Mouse (Mus musculus): ENCODE results near the gene Cdh23.

Gene Cdh23

DNA sequence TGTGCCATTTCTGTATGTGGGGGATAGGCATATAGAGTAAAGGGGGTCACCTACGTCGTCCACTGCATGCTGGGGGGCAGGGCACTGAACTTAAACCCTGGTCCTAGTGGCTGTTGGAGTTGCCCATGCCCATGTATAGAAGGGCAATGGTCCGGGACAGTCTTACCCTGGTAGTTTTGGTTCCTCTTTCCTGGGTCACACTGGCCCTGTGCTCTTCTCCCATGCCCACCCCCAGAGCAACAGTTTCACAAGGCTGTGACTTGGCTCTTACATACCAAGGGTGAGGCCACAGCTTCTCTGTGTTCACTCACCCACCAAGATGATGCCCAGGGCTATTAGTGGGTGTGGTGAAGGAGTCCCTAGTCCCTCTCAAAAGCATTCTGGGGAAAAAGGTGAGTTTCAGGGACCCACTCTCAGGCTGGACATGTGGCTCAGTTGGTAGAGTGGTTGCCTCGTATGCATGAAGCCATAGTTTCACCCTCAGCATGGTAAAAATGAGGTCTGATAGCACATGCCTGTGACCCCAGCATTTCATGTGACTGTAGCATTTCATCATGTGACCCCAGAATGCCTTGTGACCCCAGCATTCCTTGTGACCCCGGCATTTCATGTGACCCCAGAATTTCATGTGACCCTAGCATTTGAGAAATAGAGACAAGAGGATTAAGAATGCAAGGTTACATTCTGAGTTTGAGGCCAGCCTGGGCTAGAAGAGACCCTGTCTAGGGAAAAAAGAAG is 435.6 kb downstream of the Cdh23 start:
- no peak for DNase-seq (ENCODE audit: low spot score in 2 of 2)

DNA sequence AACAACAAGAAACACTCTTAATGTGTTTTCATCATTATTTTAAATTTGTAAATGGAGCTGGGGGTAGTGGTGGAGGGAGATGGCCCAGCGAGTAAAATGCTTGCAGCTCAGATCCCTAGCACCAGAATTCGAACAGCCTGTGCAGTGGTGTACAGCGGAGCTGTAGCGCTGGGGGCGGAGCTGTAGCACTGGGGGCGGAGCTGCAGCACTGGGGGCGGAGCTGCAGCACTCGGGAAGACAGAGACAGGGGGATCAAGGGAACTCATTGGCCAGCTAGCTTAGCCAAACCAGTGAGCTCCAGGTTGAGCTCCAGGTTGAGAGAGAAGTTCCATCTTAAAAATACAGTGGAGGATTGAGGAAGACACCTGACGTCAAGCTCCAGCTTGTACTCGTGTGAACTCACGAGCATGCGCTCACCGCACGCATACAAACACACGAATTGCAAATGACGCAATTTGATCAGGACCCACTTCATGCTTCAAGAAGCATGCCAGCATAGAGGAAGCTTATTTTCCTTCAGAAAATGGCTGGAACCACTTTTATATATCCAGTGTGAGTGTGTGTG is 438.9 kb downstream of the Cdh23 start:
- DNase-seq (ENCODE audit: low spot score in 2 of 2): no peak

DNA sequence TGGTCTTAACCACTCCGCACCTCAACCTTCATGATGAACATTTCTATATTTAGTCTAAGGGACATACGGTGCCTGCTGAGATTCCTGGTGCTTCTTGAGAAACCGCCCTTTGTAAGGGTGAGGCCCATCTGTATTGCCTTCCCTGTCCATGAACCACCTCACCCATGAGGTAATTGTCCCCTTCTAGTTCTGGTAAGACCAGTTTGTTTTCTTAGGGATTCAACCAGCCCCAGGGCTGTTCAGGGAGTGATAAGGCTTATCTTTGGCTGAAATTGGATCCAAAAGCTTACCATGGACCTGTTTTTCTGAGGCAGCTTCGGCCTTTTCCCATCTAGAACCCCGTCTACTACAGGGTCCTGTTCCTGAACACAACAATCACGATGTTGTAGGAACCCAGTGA is 440.2 kb downstream of the Cdh23 start:
- no peak for DNase-seq (ENCODE audit: low spot score in 2 of 2)
